Mouse (Mus musculus) hindbrain, embryonic 14.5 days (tissue): Measurements from ENCODE around the gene Arpc5l. TPM values are rescaled to one million over a fixed set of nuclear protein-coding genes. Genes with fewer than 3 reads are reported as not detected.

Source experiments
- ATAC-seq: fragments of 200-750 bp; cut with Nextera tagmentation; 2 replicates; pipeline ENCODE4 v1.8.0; 2017; ENCODE audit warnings: moderate number of reproducible peaks, mild to moderate bottlenecking, moderate TSS enrichment, moderate library complexity; ENCODE audit not compliant: low FRiP score
- DNase-seq: peaks from one replicate; pipeline ENCODE4 v3.0.0-alpha.2; 2015; ENCODE audit warnings: low spot score
- H3K27ac ChIP-seq: fragments of 300-500 bp; sonication (generic); 2 replicates; pipeline ENCODE4 v1.5.1; 2014; ENCODE audit warnings: mild to moderate bottlenecking, moderate library complexity
- H3K27me3 ChIP-seq: fragments of 300-500 bp; sonication (generic); 2 replicates; pipeline ENCODE4 v1.6.1; 2014; ENCODE audit warnings: mild to moderate bottlenecking, low read length, mixed read lengths; ENCODE audit not compliant: control insufficient read depth, insufficient read depth
- H3K36me3 ChIP-seq: fragments of 300-500 bp; sonication (generic); replicated peaks from 2 replicates; pipeline ENCODE4 v1.6.1; 2014; ENCODE audit not compliant: control insufficient read depth, insufficient read depth
- H3K4me1 ChIP-seq: fragments of 300-500 bp; sonication (generic); replicated peaks from 2 replicates; pipeline ENCODE4 v1.6.1; 2014; ENCODE audit warnings: antibody characterized with exemption, low read length, mixed read lengths; ENCODE audit not compliant: control insufficient read depth, insufficient read depth
- H3K4me2 ChIP-seq: fragments of 300-500 bp; sonication (generic); replicated peaks from 2 replicates; pipeline ENCODE4 v1.6.1; 2014; ENCODE audit warnings: mild to moderate bottlenecking, moderate library complexity
- H3K4me3 ChIP-seq: fragments of 300-500 bp; sonication (generic); replicated peaks from 2 replicates; pipeline ENCODE4 v1.5.1; 2014; ENCODE audit warnings: mild to moderate bottlenecking, low read length
- H3K9ac ChIP-seq: fragments of 300-500 bp; sonication (generic); 2 replicates; pipeline ENCODE4 v1.6.1; 2014
- H3K9me3 ChIP-seq: fragments of 300-500 bp; sonication (generic); 2 replicates; pipeline ENCODE4 v1.6.1; 2016; ENCODE audit warnings: low read length; ENCODE audit not compliant: control insufficient read depth
- WGBS: fragments of 180-500 bp; shearing (Covaris S2); extraction: QIAGEN DNeasy Blood & Tissue Kit; methylation state at CpG from one replicate; pipeline ENCODE4 v1.1.7; 2014; 5-methylcytosine and 5-hydroxymethylcytosine counted together
- polyA plus RNA-seq: library from polyadenylated mRNA; unstranded; fragments of >200 nt; fragmentation: Nextera tagmentation; extraction: Ambion mirVana; gene quantifications from 2 replicates; pipeline ENCODE4 v1.2.1, GENCODE M21; 2014

Gene Arpc5l
- polyA plus RNA-seq, 1 experiment from 2014 or later = 155 TPM

DNA sequence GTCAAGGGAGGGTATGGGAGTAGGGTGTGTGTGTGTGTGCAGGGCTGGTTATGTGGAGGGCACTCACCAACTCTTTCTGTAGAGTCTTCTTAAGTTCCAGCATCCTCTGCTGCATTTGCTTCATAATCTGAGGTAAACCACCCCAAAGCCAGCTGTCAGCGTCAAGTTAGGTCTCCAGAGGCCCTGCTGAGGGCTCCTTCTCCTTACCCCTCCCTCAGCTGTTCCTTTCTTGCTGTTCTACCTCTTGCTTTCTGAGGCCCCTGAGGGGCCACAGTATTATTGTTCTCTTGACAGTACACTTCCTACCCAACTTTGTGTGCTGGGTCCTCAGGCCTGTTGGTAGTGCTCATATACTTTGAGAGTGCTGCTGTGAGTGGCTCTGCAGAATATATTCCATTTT is 14.9 kb downstream of the Arpc5l start:
- Histone ChIP-seq H3K27me3 (no peaks in the 10 kb centered on the region), H3K9me3 (no peaks in the 10 kb centered on the region), H3K36me3 (peaks cover 98% of the 10 kb centered on the region), H3K4me2 (no peak overlapping the region), H3K9ac (no peak overlapping the region), H3K4me3 (no peak overlapping the region), H3K27ac (no peak overlapping the region), H3K4me1 (no peaks in the 10 kb centered on the region)
- ATAC-seq (no peak), DNase-seq (no peak)
- 88% methylated on average over 1 of the region's 1 CpGs for WGBS

DNA sequence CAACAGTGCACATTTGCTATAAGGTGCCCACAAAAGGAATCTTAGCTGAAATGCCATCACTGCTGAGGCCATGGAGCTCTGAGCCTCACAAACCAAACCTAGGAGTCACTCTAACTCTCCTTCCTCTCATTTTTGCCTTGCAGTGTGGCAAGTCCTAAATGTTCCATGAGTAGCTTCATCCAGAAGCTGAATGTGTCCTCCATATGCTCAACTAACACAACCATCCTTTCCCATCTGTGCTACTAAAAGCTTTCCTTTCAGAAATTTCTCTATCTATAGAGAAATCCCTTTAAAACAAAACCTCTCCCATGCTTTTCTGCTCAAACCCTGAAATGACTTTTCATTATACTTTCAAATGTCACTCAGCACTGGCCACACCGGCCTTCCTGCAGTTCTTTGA is 26.5 kb downstream of the Arpc5l start:
- ATAC-seq (no peak), DNase-seq (no peak)
- Histone ChIP-seq H3K27me3 (no peaks in the 10 kb centered on the region), H3K27ac (no peak overlapping the region), H3K4me3 (no peak overlapping the region), H3K4me2 (no peak overlapping the region), H3K4me1 (no peaks in the 10 kb centered on the region), H3K9ac (no peak overlapping the region), H3K9me3 (no peaks in the 10 kb centered on the region), H3K36me3 (peaks cover 91% of the 10 kb centered on the region)
- WGBS = 85% methylated on average over 1 of the region's 1 CpGs

- Histone ChIP-seq H3K9ac (no peak overlapping the region), H3K9me3 (no peaks in the 10 kb centered on the region), H3K4me2 (no peak overlapping the region), H3K4me3 (no peak overlapping the region), H3K27ac (no peak overlapping the region), H3K4me1 (no peaks in the 10 kb centered on the region), H3K36me3 (peaks cover 83% of the 10 kb centered on the region), H3K27me3 (no peaks in the 10 kb centered on the region)
- WGBS = 86% methylated on average over 1 of the region's 1 CpGs
- ATAC-seq (no peak), DNase-seq (no peak)
Observed at GRCm38 (mm10) chr2:39040215-39040614, 35.1 kb downstream of the Arpc5l start.

DNA sequence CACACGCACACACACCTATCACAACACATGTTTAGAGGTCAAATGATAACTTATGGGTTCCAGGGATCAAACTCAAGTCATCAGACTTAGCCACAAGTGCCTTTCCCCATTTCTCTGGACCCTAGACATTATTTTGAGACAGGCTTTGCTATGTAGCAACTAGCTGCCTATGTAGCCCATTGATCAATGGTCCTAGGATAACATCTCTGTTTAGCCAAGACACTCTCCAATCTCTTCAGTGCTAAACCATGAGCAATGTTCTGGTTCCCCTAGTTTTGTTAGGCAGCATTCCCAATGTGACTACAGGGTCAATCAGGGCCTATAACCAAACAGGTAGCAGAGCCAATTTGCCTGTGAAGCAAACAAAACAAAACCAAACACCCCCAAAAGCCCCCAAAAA is 43.4 kb downstream of the Arpc5l start:
- Histone ChIP-seq H3K36me3 (peaks cover 92% of the 10 kb centered on the region), H3K4me3 (no peak overlapping the region), H3K9ac (no peak overlapping the region), H3K27ac (no peak overlapping the region), H3K4me2 (no peak overlapping the region), H3K27me3 (no peaks in the 10 kb centered on the region), H3K9me3 (no peaks in the 10 kb centered on the region), H3K4me1 (no peaks in the 10 kb centered on the region)
- WGBS = 97% methylated on average over 1 of the region's 1 CpGs
- no peak for DNase-seq
- no peak for ATAC-seq

DNA sequence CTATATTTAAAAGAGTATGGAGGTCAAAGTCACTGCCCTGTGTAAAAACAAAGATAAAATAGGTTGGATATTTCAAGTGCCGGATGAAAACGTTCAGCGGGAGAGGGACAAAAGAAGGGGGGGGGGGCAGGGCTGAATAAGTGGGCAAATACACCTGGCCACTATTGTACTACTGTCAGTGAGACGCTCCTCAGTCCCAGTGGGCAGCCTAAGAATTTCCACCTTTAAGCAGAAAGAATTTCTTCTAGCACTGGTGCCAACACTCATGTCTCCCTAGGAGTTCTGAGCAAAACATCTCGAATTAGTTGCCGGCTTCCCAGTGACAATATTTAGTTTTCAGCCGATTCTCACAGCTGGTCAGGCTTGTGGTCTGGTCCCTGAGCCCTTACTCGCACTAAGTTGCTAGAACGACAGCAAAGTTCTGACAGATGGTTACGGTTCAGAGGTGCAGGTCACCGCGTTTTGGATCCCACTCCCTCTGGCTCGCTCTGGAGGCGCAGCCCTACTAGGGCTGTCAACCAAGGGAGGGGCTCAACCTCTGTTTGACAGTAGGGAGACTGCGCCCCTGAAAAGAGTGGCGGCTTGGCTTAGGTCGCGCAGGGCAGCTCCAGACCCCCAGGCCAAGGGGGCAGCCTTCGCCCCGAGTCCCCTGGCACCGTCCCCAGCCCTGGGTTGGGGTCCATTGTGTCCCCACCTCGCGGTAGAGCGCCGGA is 59.7 kb downstream of the Arpc5l start:
- no peak; the same call in none of the 2 replicates for ATAC-seq
- H3K27me3 ChIP-seq = no peaks in the 10 kb centered on the region
- WGBS = 6% methylated on average over 25 of the region's 25 CpGs
- H3K36me3 ChIP-seq = peaks cover 33% of the 10 kb centered on the region
- peak overlapping the region; percentile 83 for H3K4me2 ChIP-seq
- H3K27ac ChIP-seq = peak overlapping the region; percentile 85
- no peaks in the 10 kb centered on the region for H3K9me3 ChIP-seq
- peak overlapping the region; percentile 76 for H3K4me3 ChIP-seq
- peaks cover 9% of the 10 kb centered on the region; the same call in 1 of the 2 replicates for H3K4me1 ChIP-seq
- peak overlapping the region; percentile 85 for H3K9ac ChIP-seq
- no peak for DNase-seq

Other genes starting within 250 kb of the Arpc5l start
- 3.8 and 4.0 TPM in 2 replicates for gene Nr6a1, start 77.7 kb upstream of the Arpc5l start, polyA plus RNA-seq
- 4.6 and 5.6 TPM in 2 replicates for gene Olfml2a, start 73.4 kb upstream of the Arpc5l start, polyA plus RNA-seq
- gene Wdr38, start 7.9 kb upstream of the Arpc5l start, polyA plus RNA-seq = 1.1 and 1.2 TPM in 2 replicates
- gene Rpl35, start 276 bp downstream of the Arpc5l start, polyA plus RNA-seq = 580 and 697 TPM in 2 replicates
- 29.1 and 34.2 TPM in 2 replicates for gene Golga1, start 60.2 kb downstream of the Arpc5l start, polyA plus RNA-seq
- gene Scai, start 185.4 kb downstream of the Arpc5l start, polyA plus RNA-seq = 17.4 and 21.0 TPM in 2 replicates
- gene Ppp6c, start 221.1 kb downstream of the Arpc5l start, polyA plus RNA-seq = 78.0 and 97.0 TPM in 2 replicates